Mouse (Mus musculus) left cerebral cortex, postnatal 36 days (tissue): Measurements from ENCODE around the gene Olfr598. TPM values are rescaled to one million over a fixed set of nuclear protein-coding genes. Genes with fewer than 3 reads are reported as not detected.
"Not testable (repeated sequence)": the region's sequence is repeated elsewhere in the genome, so short reads cannot be mapped to it uniquely, and the experiment has no call there.

Source experiments
- DNase-seq, 2 experiments: peaks; one replicate each; pipeline ENCODE4 v3.0.0; 2021 to 2022; ENCODE audit warnings: low spot score in 2 of 2, mixed read lengths in 1 of 2
- intact Hi-C: fragments of 180-260 bp; cut with DNase I; formaldehyde crosslinking; loops from one replicate; pipeline ENCODE4 v1.15.1; 2025
- total RNA-seq, 2 experiments: library from RNA; stranded (reverse); gene quantifications; 2 replicates each; pipeline ENCODE4 v1.2.3; 2021

Gene Olfr598
- total RNA-seq = not detected

DNA sequence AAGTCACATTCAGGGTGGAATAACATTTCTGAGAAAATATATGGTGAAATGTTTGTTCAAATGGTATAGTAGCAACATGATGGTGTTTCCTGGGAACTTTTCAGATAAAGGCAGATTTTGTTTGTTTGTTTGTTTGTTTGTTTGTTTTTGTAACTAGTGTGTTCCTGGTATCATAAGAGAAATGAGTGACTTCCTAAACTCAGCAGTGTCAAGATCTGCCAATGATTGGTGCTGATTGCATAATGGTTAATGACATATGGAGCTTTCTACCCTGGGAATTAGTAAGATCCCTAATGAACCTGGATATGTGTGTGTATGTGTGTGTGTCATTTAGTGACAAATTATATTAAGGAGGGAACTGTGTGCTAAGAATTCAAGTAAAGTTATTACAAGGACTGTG, at the start of gene Olfr598:
TSS of gene Olfr598 (plus strand) at position 301 of the 400 bp plus-strand sequence.
- intact Hi-C loops = no loop called here
- no peak for DNase-seq

DNA sequence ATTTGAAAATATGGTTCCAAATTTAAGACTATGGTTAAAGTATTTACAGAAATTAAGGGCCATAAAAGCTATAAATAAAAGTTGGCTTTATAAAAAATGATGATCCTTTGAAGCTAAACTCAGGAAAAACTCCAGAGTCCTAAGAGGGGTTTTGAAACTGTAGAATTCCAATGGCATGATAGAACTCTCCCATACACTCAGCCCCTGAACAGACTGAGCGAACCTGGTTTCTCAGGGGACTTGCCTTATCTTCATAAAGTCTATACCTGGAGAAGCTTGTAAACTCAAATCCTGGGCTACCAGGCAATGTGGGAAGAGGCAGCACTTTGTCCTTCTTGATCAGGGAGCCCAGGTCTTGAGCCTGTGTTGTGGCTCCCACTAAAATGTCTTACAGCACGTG, 18.0 kb upstream of the Olfr598 start, which contains the start of gene Olfr596:
TSS of gene Olfr596 (plus strand) at position 301 of the 400 bp plus-strand sequence.
- intact Hi-C loops, DNase-seq: not testable (repeated sequence)

DNA sequence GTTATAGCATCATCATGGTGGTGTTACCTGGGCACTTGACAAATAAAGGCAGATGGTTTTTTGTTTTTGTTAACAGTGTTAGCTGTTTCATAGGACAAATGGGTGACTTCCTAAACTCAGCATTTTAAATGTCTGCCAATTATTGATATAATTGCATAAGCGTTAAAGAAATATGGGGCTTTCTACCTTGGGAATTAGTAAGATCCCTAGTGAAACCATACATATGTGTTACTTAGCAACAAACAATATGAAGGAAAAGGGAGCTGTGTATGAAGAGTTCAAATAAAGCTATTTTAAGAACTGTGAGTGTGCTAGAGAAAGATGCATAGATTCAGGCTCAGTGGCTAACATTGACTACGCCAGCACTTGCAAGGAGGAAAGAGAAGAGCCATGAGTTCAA, 7.4 kb upstream of the Olfr598 start, which contains the start of gene Olfr597:
TSS of gene Olfr597 (plus strand) at position 301 of the 400 bp plus-strand sequence.
- intact Hi-C loops = loop anchor here (5.0 kb wide), 1 partner anchor 56 kb away; no protein-coding TSS in a partner anchor
- not testable (repeated sequence) for DNase-seq

DNA sequence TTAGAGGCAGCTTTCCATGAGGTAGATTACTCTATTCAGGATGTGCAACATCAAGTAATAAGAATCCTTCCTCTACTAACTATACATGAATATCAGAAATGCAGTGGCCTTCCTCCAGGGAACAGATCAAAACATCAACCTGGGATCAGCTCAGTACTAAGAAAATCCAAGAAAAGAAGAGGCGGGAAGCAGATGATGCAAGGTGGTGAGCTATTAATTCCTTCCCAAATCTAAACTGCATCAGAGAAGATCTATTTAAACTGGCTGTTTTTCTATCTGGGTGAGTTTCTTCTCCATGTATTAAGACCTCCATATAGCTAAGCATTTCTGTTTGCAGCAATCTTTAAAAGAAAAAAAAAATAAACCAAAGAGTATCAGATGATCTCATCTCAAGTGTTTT, 12.2 kb downstream of the Olfr598 start, which contains the start of gene Olfr599:
TSS of gene Olfr599 (plus strand) at position 301 of the 400 bp plus-strand sequence.
- intact Hi-C loops = no loop called here
- DNase-seq = no peak

DNA sequence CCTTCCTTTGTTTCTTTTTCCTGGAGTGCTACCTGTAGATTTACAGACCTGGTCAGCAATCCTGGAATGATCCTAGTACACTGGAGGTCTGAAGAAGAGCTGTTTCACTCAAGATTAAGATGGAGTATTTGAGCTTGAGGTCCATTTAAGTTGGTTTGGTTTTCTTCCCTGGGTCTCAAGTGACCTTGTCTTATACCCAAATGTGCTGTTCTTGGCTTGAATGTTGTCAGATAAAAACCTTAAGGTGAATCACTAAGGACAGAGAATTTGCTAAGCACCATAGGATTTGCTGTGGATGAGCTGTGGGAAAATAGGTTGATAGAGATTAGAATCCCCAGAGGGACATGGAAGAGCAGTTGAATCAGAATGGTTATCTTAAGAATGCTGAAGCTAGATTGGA, 26.2 kb downstream of the Olfr598 start, which contains the start of gene Olfr600:
TSS of gene Olfr600 (minus strand) at position 101 of the 400 bp plus-strand sequence.
- intact Hi-C loops = no loop called here

DNA sequence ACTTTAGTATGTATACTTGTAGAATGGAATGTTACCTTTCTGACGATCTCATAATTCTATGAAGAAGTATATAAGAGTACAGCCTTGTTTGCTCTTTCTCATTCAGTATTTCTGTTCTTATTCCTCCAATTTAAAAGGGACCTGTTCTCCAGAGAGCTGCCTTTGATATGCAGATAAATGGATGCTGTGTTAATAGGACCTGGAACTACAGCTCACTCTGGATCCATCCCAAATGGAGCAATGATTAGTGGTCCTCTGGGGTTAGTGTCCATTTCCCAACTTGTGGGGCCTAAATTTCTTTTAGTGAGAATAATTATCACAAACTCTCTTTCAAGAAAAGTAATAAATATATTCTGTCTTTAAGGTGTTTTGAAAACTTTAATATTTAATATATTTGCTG, 39.2 kb downstream of the Olfr598 start, which contains the start of gene Olfr601:
TSS of gene Olfr601 (minus strand) at position 101 of the 400 bp plus-strand sequence.
- DNase-seq = no peak
- intact Hi-C loops = no loop called here

More for the DNA sequence above, 26.2 kb downstream of the Olfr598 start, which contains the start of gene Olfr600:
- DNase-seq = no peak

Other genes with a start within 250 kb of the Olfr598 start
- gene Olfr584, start 241.7 kb upstream of the Olfr598 start, total RNA-seq = not detected
- not detected for gene Olfr585, start 225.8 kb upstream of the Olfr598 start, total RNA-seq
- gene Olfr586, start 197.9 kb upstream of the Olfr598 start, total RNA-seq = not detected
- not detected for gene Olfr588-ps1, start 182.7 kb upstream of the Olfr598 start, total RNA-seq
- not detected for gene Olfr589, start 167.2 kb upstream of the Olfr598 start, total RNA-seq
- gene Olfr591, start 145.2 kb upstream of the Olfr598 start, total RNA-seq = not detected
- gene Olfr592, start 138.8 kb upstream of the Olfr598 start, total RNA-seq = not detected
- not detected for gene Olfr593, start 111.7 kb upstream of the Olfr598 start, total RNA-seq
- gene Olfr594, start 106.6 kb upstream of the Olfr598 start, total RNA-seq = not detected
- gene Usp17ld, start 71.1 kb upstream of the Olfr598 start, total RNA-seq = not detected
- not detected for gene Olfr596, start 17.9 kb upstream of the Olfr598 start, total RNA-seq
- gene Olfr597, start 7.3 kb upstream of the Olfr598 start, total RNA-seq = not detected
- not detected for gene Olfr599, start 12.3 kb downstream of the Olfr598 start, total RNA-seq
- not detected for gene Olfr600, start 26.1 kb downstream of the Olfr598 start, total RNA-seq
- gene Olfr601, start 39.1 kb downstream of the Olfr598 start, total RNA-seq = not detected
- gene Olfr603, start 62.6 kb downstream of the Olfr598 start, total RNA-seq = not detected
- not detected for gene Usp17lc, start 91.5 kb downstream of the Olfr598 start, total RNA-seq
- not detected for gene Olfr605, start 121.9 kb downstream of the Olfr598 start, total RNA-seq
- not detected for gene Olfr606, start 125.5 kb downstream of the Olfr598 start, total RNA-seq
- not detected for gene Olfr607, start 140.6 kb downstream of the Olfr598 start, total RNA-seq
- gene Olfr608, start 146.3 kb downstream of the Olfr598 start, total RNA-seq = not detected
- not detected for gene Olfr609, start 174.5 kb downstream of the Olfr598 start, total RNA-seq
- gene Olfr610, start 188.6 kb downstream of the Olfr598 start, total RNA-seq = not detected
- gene Olfr611, start 197.3 kb downstream of the Olfr598 start, total RNA-seq = not detected
- not detected for gene Olfr612, start 219.1 kb downstream of the Olfr598 start, total RNA-seq
- not detected for gene Olfr613, start 224.5 kb downstream of the Olfr598 start, total RNA-seq
- not detected for gene Olfr615, start 232.5 kb downstream of the Olfr598 start, total RNA-seq
- not detected for gene Olfr616, start 245.6 kb downstream of the Olfr598 start, total RNA-seq
- gene Olfr617, start 249.5 kb downstream of the Olfr598 start, total RNA-seq = not detected